Mouse (Mus musculus) R1 (cell line): ENCODE measurements around the gene Col4a1.

Experiments
- DNase-seq: peaks from one replicate; pipeline ENCODE4 v3.0.0-alpha.2; 2018; ENCODE audit warnings: low read depth, low spot score

Gene Col4a1

GRCm38 (mm10) chr8:11266471-11266870 is 46.2 kb downstream of the Col4a1 start:
- DNase-seq, result no peak

GRCm38 (mm10) chr8:11265971-11266370 is 46.7 kb downstream of the Col4a1 start:
- DNase-seq, result peak; percentile 26

GRCm38 (mm10) chr8:11263848-11264247 is 48.8 kb downstream of the Col4a1 start:
- no peak for DNase-seq

GRCm38 (mm10) chr8:11262031-11262735 is 50.4 kb downstream of the Col4a1 start:
- DNase-seq, result no peak

- no peak for DNase-seq
Observed at GRCm38 (mm10) chr8:11259832-11260615, 52.6 kb downstream of the Col4a1 start.

DNA sequence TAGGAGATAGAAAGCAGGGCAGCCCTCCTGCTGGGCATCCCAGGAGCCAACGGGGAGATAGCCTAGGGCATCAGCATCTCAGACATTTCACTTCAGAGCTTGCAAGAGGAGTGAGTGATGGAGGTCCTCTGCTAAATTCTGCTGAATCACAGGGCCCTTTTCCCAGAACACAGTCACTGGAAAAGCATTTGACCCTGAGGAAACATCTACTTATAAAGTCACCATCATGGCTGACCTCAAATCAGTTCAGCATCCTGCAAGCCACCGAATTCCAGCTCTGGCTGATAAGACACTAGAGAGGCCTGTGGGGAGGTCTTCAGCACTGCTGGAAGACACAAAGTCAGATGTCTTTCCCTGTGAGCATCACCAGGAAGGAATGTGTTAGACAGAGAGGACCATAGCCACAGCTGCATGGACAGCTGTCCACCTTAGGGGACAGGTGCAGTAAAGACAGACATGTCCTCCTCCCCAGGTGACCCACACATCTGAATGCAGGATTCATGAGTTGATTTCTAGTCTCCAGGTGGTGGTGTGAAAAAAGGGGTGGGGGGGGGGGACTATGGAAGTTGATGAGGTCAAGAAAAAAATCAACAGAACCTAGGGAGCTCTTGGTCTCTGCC is 54.0 kb downstream of the Col4a1 start:
- no peak for DNase-seq

- no peak for DNase-seq
Observed at GRCm38 (mm10) chr8:11257079-11258017, 55.3 kb downstream of the Col4a1 start.

- no peak for DNase-seq
Observed at GRCm38 (mm10) chr8:11256405-11256804, 56.2 kb downstream of the Col4a1 start.

GRCm38 (mm10) chr8:11255680-11256079 is 56.9 kb downstream of the Col4a1 start:
- no peak for DNase-seq

DNA sequence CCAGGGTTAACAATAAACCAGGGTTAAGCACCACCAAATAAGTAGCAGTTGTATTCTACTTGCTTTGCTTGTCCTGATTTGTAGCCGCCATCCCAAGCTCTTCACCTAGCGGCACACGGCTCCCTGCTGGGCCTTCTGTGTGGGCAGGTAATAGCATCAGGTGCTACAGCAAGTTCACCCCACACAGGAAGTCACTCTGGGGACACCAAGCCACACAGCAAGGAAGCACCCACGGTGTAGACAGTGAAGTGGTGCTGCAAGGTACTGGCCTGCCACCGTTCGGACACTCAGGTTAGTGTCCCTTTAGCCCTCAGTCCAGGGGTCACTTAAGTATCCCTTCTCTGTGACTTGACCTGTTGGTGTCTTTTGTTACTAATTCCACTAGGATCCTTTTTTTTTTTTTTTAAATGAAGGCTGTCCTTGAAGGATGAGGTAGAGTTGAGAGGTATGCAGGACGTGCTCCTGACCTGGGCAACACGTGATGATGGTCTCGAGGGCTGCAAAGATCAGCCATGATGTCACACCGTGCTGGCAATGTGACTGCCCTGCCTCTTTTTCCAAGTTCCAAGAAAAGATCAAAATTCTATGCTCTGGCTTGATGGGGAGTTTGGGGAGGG is 57.6 kb downstream of the Col4a1 start:
- no peak for DNase-seq

DNA sequence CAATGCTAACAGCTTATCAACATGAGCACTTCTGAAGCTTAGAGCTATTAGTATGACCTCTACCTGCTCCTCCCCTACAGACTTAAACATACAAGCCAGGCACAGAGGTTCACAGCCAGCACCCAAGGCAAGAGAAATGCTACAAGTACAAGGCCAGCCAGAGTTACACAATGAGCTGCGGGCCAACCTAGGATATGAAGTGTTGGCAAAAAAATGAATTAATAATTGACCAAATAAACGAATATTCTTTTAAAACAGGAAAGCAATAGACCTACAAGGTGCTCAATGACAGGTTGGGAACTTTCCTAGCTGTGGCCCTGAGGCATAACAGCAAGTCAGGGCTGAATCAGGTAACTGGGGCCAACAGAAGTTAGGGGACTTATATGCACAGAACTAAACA is 58.1 kb downstream of the Col4a1 start:
- no peak for DNase-seq

- peak; percentile 64 for DNase-seq
Observed at GRCm38 (mm10) chr8:11253556-11253955, 59.1 kb downstream of the Col4a1 start.

- DNase-seq, result no peak
Observed at GRCm38 (mm10) chr8:11253041-11253440, 59.6 kb downstream of the Col4a1 start.

- no peak for DNase-seq
Observed at GRCm38 (mm10) chr8:11252235-11252774, 60.3 kb downstream of the Col4a1 start.

GRCm38 (mm10) chr8:11250149-11250548 is 62.5 kb downstream of the Col4a1 start:
- DNase-seq, result no peak

GRCm38 (mm10) chr8:11249541-11250058 is 63.0 kb downstream of the Col4a1 start:
- DNase-seq, result no peak

- no peak for DNase-seq
Observed at GRCm38 (mm10) chr8:11248712-11249111, 63.9 kb downstream of the Col4a1 start.

DNA sequence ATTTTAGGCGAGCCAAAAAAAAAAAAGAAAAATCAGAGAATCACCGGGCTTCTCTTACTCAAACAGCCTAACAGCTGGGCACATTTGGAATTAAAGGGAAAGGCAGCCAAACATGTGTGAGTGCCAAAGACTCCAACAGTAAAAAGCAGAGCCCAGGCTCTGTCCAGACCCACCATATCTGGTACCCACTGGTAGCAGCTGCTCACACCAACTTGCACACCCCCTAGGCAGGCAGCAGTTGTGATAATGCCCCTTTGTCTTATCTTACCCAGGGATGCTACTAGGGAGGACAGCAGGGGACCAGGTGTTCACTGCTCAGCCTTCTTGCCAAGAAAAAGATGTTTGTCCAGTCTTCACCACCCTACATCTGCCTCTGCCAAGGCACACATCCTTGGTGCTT is 71.1 kb downstream of the Col4a1 start:
- no peak for DNase-seq

GRCm38 (mm10) chr8:11234879-11235210 is 77.8 kb downstream of the Col4a1 start:
- DNase-seq, result no peak

GRCm38 (mm10) chr8:11234151-11234878 is 78.3 kb downstream of the Col4a1 start:
- DNase-seq, result no peak
